Comparison of ENCODE assay signal across 22 mouse cellular contexts in genomic region chr11:22838361-22838760, GRCm38 (mm10).
"Had no signal": no experiment of that assay in that cellular context is flagged by ENCODE, and none has a peak within 500 bp of the region (broad histone marks: within the 10 kb centered on the region; RNA-seq: fewer than 3 reads in every experiment).

No protein-coding gene starts in this region.

- ATAC-seq: hindbrain, embryonic 16.5 days; intestine, embryonic 15.5 days had no signal

- H3K4me2 ChIP-seq: intestine, embryonic 15.5 days; kidney, embryonic 15.5 days; limb, embryonic 12.5 days; limb, embryonic 15.5 days; neural tube, embryonic 12.5 days; neural tube, embryonic 15.5 days had no signal

- H3K27me3 ChIP-seq: intestine, embryonic 15.5 days; kidney, embryonic 15.5 days; limb, embryonic 12.5 days; limb, embryonic 15.5 days; neural tube, embryonic 12.5 days; neural tube, embryonic 15.5 days had no signal

- H3K9ac ChIP-seq: intestine, embryonic 15.5 days; kidney, embryonic 15.5 days; limb, embryonic 12.5 days; limb, embryonic 15.5 days; liver, embryonic 14.5 days; neural tube, embryonic 12.5 days; neural tube, embryonic 15.5 days had no signal

- H3K4me1 ChIP-seq: limb, embryonic 12.5 days; limb, embryonic 15.5 days; midbrain, embryonic 10.5 days; neural tube, embryonic 12.5 days; neural tube, embryonic 15.5 days had no signal

- H3K9me3 ChIP-seq: intestine, embryonic 15.5 days; kidney, embryonic 15.5 days; limb, embryonic 12.5 days; limb, embryonic 15.5 days; midbrain, embryonic 10.5 days; neural tube, embryonic 12.5 days; neural tube, embryonic 15.5 days had no signal

- H3K36me3 ChIP-seq: intestine, embryonic 15.5 days; limb, embryonic 12.5 days; limb, embryonic 15.5 days; midbrain, embryonic 10.5 days; neural tube, embryonic 12.5 days; neural tube, embryonic 15.5 days had no signal

- DNase-seq: kidney, adult 11 months; kidney, postnatal 10 days; kidney, postnatal 4 days; left cerebral cortex, postnatal 4 days; lung, adult 18-20 months; lung, postnatal 36 days; midbrain, embryonic 14.5 days; right cerebral cortex, adult 18-20 months; right cerebral cortex, postnatal 14 days; right cerebral cortex, postnatal 4 days; thymus, adult 2 months; thymus, postnatal 25 days had no signal

- H3K27ac ChIP-seq: intestine, embryonic 15.5 days; kidney, embryonic 15.5 days; limb, embryonic 12.5 days; limb, embryonic 15.5 days; liver, embryonic 14.5 days; midbrain, embryonic 10.5 days; neural tube, embryonic 12.5 days; neural tube, embryonic 15.5 days; stomach, postnatal 0 days had no signal

- H3K4me3 ChIP-seq: intestine, embryonic 15.5 days; kidney, embryonic 15.5 days; limb, embryonic 12.5 days; limb, embryonic 15.5 days; midbrain, embryonic 10.5 days; neural tube, embryonic 12.5 days; neural tube, embryonic 15.5 days had no signal
